Mouse (Mus musculus): ENCODE data around the gene Mup15.
"Not testable (repeated sequence)": the region's sequence is repeated elsewhere in the genome, so short reads cannot be mapped to it uniquely, and the experiment has no call there.

Gene Mup15

DNA sequence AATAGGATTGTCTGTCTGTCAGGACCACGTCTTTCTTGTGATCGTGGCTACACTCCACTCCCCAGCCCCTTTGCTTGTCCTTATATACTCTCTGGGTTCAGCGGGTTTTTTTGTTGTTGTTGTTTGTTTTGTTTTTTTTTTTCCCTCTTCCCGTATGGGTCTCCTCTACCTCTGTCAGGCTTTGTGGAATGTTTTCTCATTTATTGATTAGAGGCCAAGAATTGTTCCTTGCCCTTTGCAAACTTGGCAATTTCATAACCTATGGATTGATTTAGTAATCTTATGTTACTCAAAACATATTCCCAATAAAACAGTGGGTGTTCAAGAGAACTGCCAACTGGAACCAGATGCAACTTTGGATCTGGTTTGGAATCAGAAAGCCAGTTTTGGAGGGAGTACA is at the start of gene Mup15:
Gene Mup15, minus strand, starts transcription at position 101 of the 400 bp plus-strand sequence.
- DNase-seq (ENCODE audit: low read depth, low spot score), result not testable (repeated sequence)
